Mouse (Mus musculus): ENCODE data around the gene Prkag3. TPM values are rescaled to one million over a fixed set of nuclear protein-coding genes. Genes with fewer than 3 reads are reported as not detected.

Prkag3 gene
- total RNA-seq, 4 experiments from 2014 or later, result 1.6 to 4.1 (median 2.2) TPM

DNA sequence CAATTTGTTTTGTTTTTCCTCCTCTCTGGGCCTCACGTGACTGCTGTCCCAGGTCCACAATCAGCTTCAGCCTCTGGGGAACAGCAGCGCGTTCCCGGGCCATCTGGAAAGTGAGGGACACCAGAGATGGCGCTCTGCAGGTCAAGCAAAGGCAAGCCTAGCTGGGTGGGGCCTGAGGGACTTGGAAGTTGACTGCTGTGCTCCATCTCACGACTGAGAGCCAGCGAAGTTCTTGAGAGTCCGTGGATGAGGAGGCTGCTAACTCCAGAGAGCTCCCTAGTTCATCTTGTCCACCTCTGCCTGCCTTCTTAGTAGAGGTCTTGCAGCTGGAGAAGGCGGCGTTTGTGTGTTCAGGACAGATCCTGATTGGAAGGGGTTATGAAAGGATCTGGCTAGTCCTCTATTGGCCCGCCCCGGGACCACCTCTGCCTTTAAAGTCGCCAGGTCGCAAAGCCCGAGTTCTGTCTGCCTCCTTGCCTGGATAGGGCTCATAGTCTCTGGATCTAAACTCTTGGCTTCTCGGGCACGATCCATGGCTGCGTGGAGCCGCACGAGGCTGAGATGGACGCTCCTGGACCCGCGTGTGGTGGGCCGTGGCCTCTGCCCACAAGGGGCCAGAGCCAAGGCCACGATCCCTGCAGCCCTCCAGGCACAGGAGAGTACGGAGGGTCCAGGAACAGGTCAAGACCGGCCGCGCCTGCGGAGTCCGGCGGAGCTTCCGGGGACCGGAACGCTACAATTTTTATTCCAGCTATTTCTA lies 35.7 kb downstream of the Prkag3 start, which contains the start of gene Cyp27a1:
TSS of gene Cyp27a1 (plus strand) at position 476 of the 760 bp plus-strand sequence.
- DNase-seq (ENCODE audit: low spot score), result peak; percentile 91

DNA sequence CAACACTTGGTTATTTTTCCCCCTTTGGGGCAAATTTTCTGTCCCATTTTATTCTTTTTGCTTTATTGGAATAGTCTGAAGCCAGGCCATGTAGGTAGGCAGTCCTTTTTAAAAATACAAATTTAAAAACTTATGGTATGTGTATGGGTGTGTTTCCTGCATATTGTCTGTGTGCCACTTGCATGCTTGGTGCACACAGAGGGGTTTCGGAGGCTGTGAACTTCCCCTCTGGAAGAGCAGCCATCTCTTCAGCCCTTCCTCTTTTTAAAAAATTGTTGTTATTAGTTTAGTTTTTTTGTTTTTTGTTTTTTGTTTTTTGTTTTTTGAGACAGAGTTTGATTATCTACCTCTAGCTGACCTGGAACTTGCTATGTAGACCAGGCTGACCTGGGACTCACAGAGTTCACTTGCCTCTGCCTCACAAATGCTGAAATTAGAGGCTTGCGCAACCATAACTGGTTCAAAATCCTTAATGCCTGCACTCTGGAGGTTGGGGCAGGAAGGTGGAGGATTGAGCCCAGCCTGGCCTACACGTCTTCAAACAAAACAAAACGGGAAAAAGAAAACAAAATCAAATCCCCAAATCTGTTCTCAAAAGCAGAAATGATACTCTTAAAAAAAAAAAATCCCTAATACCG lies 36.4 kb downstream of the Prkag3 start:
- DNase-seq (ENCODE audit: low spot score), result no peak

DNA sequence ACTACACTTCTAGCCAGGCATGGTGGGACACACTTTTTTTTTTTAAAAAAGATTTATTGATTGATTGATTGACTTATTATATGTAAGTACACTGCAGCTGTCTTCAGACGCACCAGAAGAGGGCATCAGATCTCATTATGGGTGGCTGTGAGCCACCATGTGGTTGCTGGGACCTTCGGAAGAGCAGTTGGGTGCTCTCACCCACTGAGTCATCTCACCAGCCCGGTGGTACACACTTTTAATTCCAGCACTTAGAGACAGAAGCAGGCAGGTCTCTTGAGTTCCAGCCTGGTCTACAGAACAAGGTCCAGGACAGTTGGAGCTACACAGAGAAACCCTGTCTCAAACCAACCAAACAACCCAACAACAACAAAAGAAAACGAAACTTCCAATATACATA lies 37.0 kb downstream of the Prkag3 start:
- no peak for DNase-seq (ENCODE audit: low spot score)

DNA sequence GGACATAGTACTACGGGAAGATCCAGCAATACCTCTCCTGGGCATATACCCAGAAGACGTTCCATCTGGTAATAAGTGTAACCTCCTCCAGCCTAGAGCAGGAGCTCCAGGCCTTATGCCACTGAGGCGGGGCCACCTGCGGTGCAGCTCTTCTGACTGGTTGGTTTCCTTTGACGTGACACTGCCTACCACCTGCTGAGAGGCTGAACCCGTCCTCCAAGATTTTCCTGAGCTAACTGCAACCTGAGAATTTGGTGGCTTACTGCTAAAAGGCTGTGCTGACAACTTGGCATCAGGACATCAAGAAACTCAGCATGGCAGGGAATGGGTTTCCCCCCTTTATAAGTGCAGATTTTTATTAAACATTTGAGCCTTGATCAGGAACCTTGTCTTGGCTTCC lies 39.5 kb downstream of the Prkag3 start:
- DNase-seq (ENCODE audit: low spot score), result no peak

DNA sequence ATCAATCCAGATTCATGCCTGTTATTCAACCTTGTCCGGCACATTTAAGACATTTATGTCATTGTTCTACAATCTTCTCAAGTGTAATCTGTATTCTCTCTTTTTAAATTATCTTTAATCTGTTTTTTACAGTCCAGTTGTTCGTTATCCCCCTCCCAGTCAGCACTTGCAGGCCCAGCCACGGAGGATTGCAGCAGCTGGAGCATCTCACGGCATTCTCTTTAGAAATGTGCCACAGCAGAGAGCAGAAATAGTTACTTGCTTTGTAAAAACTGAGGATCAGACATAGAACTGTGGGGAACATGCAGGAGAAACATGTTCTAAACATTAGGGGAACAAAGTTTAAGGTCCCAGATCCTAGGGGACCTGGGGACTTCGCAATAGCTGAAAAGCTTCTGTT lies 44.0 kb downstream of the Prkag3 start:
- DNase-seq (ENCODE audit: low spot score), result no peak

DNA sequence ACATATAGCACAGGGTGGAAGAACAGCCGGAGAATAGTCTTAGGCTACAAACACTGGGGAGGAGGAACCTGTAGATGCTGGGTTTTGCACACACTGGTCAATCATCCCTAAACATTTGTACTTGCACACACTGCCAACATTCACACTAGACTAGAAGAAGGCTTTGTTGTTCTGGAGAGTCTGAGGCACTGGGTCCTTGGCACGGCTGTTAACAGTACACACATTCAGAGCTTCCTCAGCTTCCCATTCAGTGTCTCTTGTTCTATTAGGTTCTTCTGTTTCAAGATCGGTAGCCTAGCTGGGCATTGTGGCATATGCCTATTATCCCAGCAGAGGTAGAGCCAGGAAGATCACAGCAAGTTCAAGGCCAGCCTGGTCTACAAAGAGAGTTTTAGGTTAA lies 44.9 kb downstream of the Prkag3 start:
- DNase-seq (ENCODE audit: low spot score), result no peak

DNA sequence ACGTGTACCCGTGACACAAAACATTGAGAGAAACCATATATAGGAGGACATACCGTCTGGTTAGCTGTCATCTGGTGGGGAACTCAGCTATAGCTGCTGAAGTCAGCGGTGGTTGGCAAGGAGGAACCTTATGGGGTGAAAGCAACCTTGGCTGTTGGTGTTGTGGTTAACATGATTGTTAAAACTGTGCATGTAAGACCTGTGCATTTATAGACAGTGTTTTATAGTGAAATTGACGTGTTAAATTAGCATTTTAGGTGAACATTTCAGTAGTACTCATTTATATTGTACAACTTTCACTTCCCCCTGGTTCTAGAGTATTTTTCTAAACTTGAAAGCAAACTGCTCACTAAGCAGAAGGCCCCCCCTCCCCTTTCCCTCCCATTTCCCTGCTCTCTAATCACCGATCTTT lies 46.9 kb downstream of the Prkag3 start:
- DNase-seq (ENCODE audit: low spot score), result no peak

DNA sequence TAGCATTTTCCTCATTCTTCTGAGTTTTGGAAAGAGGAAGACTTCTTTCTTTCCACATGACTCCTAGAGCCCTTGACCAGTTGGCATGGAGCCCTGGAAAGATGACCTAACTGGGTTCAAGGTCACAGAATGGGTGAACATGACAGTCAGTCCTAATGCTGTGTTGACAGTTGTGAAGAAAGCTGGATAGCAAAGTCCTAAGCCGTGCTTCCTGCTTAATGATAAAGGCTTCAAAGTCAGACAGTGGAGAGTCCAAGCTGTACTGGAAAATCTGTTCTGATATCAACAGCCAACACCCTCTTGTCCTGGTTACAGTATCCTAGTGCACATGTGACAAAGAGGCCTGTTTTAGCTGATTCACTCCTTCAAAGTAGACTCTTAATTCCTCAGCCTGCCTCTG lies 50.2 kb downstream of the Prkag3 start:
- DNase-seq (ENCODE audit: low spot score), result peak; percentile 57

DNA sequence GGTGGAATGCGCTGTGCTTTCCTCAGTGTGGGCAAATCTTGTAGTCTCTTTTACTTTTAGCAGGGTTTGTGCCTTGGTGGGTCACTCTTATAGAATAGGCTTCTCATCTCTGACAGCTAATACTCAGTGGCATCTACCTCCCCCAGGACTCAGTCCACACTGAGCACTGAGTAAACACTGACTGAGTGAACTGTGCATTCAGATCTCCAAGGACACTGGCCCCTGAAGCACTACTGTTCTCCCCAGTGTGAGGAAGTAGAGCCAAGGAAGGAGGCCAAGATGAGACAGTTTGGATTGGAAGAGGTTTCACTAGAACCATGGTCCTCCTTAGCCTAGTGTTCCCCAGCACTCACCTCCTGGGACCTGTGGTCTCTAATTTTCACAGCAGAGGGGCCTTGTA lies 50.7 kb downstream of the Prkag3 start:
- no peak for DNase-seq (ENCODE audit: low spot score)

DNA sequence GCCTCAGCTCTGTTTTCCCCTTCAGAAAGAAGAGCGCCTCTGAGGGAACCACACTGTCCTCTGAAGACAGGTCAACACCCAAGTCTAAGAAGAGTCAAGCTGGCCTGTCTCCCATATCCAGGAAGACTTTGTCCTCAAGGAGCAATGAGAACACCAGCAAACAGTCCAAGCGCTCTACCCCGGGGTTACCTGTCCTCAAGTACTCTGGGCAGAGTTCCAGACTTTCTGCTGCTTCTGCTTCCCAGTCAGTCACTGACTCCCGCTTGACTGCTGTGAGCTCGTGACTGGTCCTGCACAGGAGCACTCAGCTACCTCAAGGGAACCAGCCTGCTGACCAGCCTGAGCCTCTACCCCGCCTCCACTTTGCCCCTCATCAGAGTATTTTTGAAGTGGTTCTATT lies 51.6 kb downstream of the Prkag3 start:
- no peak for DNase-seq (ENCODE audit: low spot score)

DNA sequence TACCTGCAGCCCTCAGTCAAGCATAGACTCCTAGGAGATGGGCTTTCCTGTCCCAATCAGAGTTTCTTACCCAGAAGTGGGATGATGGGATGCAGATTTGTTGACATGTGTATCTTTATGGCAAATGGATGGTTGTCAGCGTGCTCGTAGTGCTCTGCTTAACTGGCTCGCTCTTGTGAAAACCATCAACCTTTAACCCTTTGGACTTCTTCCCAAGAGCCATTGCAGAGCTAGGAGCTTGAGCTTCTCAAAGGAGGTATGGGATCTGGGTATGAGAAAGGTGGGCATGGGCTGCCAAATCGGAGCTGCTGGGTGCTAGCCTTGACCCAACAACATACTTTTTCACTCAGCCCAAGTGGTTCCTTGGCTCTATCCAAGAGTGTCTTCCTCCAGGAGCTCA lies 53.2 kb downstream of the Prkag3 start:
- DNase-seq (ENCODE audit: low spot score), result no peak

DNA sequence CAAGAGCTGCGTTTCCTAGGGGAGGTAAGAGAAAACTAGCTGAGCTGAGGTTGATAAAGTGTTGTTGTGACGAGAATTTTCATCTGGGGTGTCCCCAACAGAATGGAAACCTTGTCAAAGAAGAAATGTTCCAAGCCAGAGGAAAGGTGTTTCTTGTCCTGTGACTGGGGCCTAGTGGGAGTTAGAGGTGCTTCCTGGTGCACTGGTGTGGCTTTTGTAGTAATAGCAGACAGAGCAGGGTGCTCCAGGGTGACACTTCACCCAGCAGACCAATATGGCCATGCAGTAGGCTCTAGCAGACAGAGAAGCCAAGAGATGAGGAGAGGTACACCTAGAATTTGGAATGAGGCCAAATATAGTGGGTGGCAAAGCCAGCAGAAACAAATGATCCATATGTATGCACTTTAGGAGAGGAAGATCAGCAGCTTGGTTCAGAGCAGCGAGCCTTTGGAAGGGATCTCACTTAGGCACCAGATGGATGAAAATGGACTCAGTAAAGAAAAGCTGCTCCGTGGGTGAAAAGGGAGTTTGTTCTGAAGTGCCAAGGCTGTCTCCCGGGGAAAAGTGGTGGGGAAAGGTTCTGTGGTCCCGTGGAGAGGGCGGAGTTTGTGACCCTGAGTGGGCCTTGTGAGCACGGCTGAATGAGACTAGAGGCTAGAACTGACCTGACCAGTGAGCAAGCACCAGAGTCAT lies 55.0 kb downstream of the Prkag3 start:
- no peak for DNase-seq (ENCODE audit: low spot score)

Other genes with a start within 250 kb of the Prkag3 start
- gene Cnot9, start 243.2 kb downstream of the Prkag3 start, total RNA-seq (2022), result 10 to 100 TPM in 3 of 4 experiments, 1 to 10 TPM in 1; 9.4 to 12.8 (median 11.6) TPM
- under 1 TPM in 2 of 4 experiments, not detected in 2; 0.12 to 0.16 TPM for gene Plcd4, start 206.3 kb downstream of the Prkag3 start, total RNA-seq (2022)
- 1 to 10 TPM; 6.6 to 9.1 (median 8.3) TPM for gene Usp37, start 204.9 kb downstream of the Prkag3 start, total RNA-seq (2022)
- 10 to 100 TPM; 10.4 to 12.0 (median 10.9) TPM for gene Zfp142, start 161.0 kb downstream of the Prkag3 start, total RNA-seq (2022)
- gene Bcs1l, start 160.9 kb downstream of the Prkag3 start, total RNA-seq (2022), result 10 to 100 TPM; 33.9 to 38.8 (median 35.4) TPM
- 10 to 100 TPM; 17.5 to 21.4 (median 19.2) TPM for gene Rnf25, start 147.8 kb downstream of the Prkag3 start, total RNA-seq (2022)
- gene Stk36, start 147.8 kb downstream of the Prkag3 start, total RNA-seq (2022), result 1 to 10 TPM in 1 of 4 experiments, under 1 TPM in 3; 0.63 to 1.9 (median 0.81) TPM
- gene Ttll4, start 87.5 kb downstream of the Prkag3 start, total RNA-seq (2022), result 10 to 100 TPM in 1 of 4 experiments, 1 to 10 TPM in 3; 8.1 to 10.5 (median 9.3) TPM
- gene Cyp27a1, start 35.6 kb downstream of the Prkag3 start, total RNA-seq (2022), result 10 to 100 TPM; 11.3 to 20.8 (median 16.6) TPM
- gene Wnt6, start 22.7 kb upstream of the Prkag3 start, total RNA-seq (2022), result under 1 TPM; 0.16 to 0.69 (median 0.26) TPM
- not detected for gene Wnt10a, start 42.3 kb upstream of the Prkag3 start, total RNA-seq (2022)
- under 1 TPM in 1 of 4 experiments, not detected in 3; 0.09 TPM for gene Cdk5r2, start 105.7 kb upstream of the Prkag3 start, total RNA-seq (2022)
- not detected for gene Fev, start 136.2 kb upstream of the Prkag3 start, total RNA-seq (2022)
- not detected for gene Cryba2, start 143.9 kb upstream of the Prkag3 start, total RNA-seq (2022)
- gene Cfap65, start 186.4 kb upstream of the Prkag3 start, total RNA-seq (2022), result not detected
- under 1 TPM in 1 of 4 experiments, not detected in 3; 0.24 TPM for gene Ihh, start 202.5 kb upstream of the Prkag3 start, total RNA-seq (2022)

Data from heart, adult 8-10 months (tissue).